Mouse (Mus musculus) cortical plate, adult 2 months (tissue): ENCODE measurements around the gene Sh3glb1. TPM values are rescaled to one million over a fixed set of nuclear protein-coding genes. Genes with fewer than 3 reads are reported as not detected.

Source experiments
- H3K27ac ChIP-seq: fragments of 200-500 bp; 2 replicates; pipeline ENCODE4 v1.5.1; 2012; ENCODE audit warnings: low read length, control low read depth, inconsistent platforms; ENCODE audit not compliant: insufficient read depth
- H3K4me1 ChIP-seq: fragments of 200-500 bp; 2 replicates; pipeline ENCODE4 v1.6.1; 2011; ENCODE audit warnings: low read length; ENCODE audit not compliant: control insufficient read depth, insufficient read depth
- H3K4me3 ChIP-seq: fragments of 200-500 bp; 2 replicates; pipeline ENCODE4 v1.5.1; 2011; ENCODE audit warnings: mild to moderate bottlenecking, low read length, control low read depth; ENCODE audit not compliant: insufficient read depth
- CTCF ChIP-seq: fragments of 200-500 bp; IDR thresholded peaks from 2 replicates; pipeline ENCODE4 v1.5.1; 2011; ENCODE audit warnings: mild to moderate bottlenecking, control low read depth, low read length; ENCODE audit not compliant: insufficient read depth; ENCODE audit errors: extremely low read depth
- POLR2A ChIP-seq: fragments of 200-500 bp; IDR thresholded peaks from 2 replicates; pipeline ENCODE4 v1.6.1; 2011; ENCODE audit warnings: mild to moderate bottlenecking, low read length, control low read depth; ENCODE audit not compliant: insufficient read depth; ENCODE audit errors: extremely low read depth
- polyA plus RNA-seq: library from polyadenylated mRNA; depleted of rRNA; stranded (reverse); fragments of >200 nt; gene quantifications from 2 replicates; pipeline ENCODE4 v1.2.3, GENCODE M21; 2012

Sh3glb1 gene
- polyA plus RNA-seq, 1 experiment, result 27.3 TPM

- H3K4me1 ChIP-seq, result 0 out of 2 replicates have a peak, but pooled peaks cover 2% of the 10 kb centered on the region
- no peak overlapping the region for H3K4me3 ChIP-seq
- TF ChIP-seq POLR2A (no peak), CTCF (no peak)
- no peak overlapping the region for H3K27ac ChIP-seq
Measured at GRCm38 (mm10) chr3:144692052-144692451, 28.1 kb downstream of the Sh3glb1 start.

GRCm38 (mm10) chr3:144689236-144689635, 30.9 kb downstream of the Sh3glb1 start:
- H3K4me3 ChIP-seq, result no peak overlapping the region
- no peak overlapping the region for H3K27ac ChIP-seq
- no peak for TF ChIP-seq POLR2A
- no peak for TF ChIP-seq CTCF
- peaks cover 1% of the 10 kb centered on the region; the same call in 1 of the 2 replicates for H3K4me1 ChIP-seq

DNA sequence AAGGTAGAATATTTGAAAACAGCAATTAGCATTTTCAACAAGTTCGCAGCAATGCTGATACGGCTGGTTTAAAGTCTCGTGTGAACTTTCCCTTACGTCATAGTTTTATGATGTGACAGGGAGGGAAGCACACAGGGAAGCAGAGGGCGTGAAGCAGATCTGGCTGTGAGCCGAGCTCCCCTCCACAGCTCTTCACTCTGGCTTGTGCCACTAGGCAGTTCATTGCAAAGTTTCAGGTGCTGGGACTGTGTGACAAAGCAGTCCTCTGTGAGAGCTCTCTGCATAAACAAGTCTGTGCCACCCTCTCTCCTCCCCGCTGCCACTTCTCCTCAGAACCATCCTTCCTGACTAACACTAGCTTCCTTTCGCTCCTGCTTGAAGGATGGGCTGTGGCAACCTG, 31.9 kb downstream of the Sh3glb1 start:
- Histone ChIP-seq H3K4me1 (peaks cover 1% of the 10 kb centered on the region; the same call in 1 of the 2 replicates), H3K4me3 (no peak overlapping the region), H3K27ac (no peak overlapping the region)
- TF ChIP-seq POLR2A (no peak), CTCF (no peak)

- no peak for TF ChIP-seq CTCF
- TF ChIP-seq POLR2A, result no peak
- Histone ChIP-seq H3K4me3 (no peak overlapping the region), H3K27ac (no peak overlapping the region), H3K4me1 (peaks cover 1% of the 10 kb centered on the region; the same call in 1 of the 2 replicates)
Measured at GRCm38 (mm10) chr3:144687618-144688017, 32.5 kb downstream of the Sh3glb1 start.

- H3K4me3 ChIP-seq, result no peak overlapping the region
- H3K27ac ChIP-seq, result no peak overlapping the region
- TF ChIP-seq POLR2A, result no peak
- no peak for TF ChIP-seq CTCF
- H3K4me1 ChIP-seq, result peaks cover 1% of the 10 kb centered on the region; the same call in 1 of the 2 replicates
Measured at GRCm38 (mm10) chr3:144686146-144686545, 34.0 kb downstream of the Sh3glb1 start.

GRCm38 (mm10) chr3:144683136-144683814, 36.9 kb downstream of the Sh3glb1 start:
- TF ChIP-seq CTCF (no peak), POLR2A (no peak)
- H3K4me1 ChIP-seq, result peaks cover 1% of the 10 kb centered on the region; the same call in 1 of the 2 replicates
- no peak overlapping the region for H3K4me3 ChIP-seq
- H3K27ac ChIP-seq, result no peak overlapping the region

DNA sequence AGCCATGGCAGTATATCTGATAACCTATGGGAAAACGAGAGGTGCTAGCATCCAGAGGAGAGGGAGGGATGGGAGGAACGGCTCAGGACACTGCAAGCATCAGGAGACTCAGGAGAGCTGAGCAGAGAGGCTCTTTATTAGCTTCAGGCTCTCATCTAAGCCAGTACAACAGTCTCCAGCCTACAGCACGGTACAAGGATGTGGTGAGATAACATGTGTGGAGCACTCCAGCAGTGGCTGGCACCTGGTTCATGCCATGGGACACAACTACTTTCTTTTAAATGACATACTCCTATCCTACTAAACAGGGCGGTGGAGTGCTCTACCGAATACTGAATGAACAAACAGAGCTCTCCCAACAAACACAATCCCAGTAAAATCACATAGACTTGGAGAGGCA, 38.6 kb downstream of the Sh3glb1 start:
- TF ChIP-seq POLR2A (no peak), CTCF (no peak)

DNA sequence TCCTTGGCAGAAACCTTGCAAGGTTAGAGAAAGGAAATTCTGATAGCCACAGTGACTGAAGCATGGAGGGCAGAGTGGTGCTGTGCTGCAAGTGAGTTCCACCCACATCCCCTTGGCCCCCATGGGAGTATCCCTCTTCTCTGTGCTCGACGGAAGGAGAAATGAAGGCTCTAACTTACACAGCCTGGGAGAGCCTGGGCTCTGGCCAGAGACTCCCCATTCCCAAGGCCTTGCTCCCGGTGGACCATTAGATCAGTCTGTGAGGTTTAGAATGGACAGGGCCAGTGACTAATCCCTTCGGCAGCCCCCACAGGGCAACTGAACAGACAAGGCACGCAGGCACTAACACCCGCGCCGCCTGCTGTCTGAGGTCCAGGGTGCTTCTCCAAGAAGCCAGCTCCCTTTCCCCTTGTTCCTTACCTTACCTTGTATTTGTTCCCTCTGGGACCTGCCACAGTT, 40.4 kb downstream of the Sh3glb1 start:
- H3K4me1 ChIP-seq, result no peaks in the 10 kb centered on the region
- H3K4me3 ChIP-seq, result no peak overlapping the region
- no peak for TF ChIP-seq CTCF
- no peak for TF ChIP-seq POLR2A
- H3K27ac ChIP-seq, result no peak overlapping the region

More for the DNA sequence above, 38.6 kb downstream of the Sh3glb1 start:
- Histone ChIP-seq H3K4me1 (peaks cover under 1% of the 10 kb centered on the region; the same call in 1 of the 2 replicates), H3K27ac (no peak overlapping the region), H3K4me3 (no peak overlapping the region)

GRCm38 (mm10) chr3:144679137-144679536, 41.0 kb downstream of the Sh3glb1 start:
- Histone ChIP-seq H3K27ac (no peak overlapping the region), H3K4me3 (no peak overlapping the region), H3K4me1 (no peaks in the 10 kb centered on the region)
- no peak for TF ChIP-seq CTCF
- TF ChIP-seq POLR2A, result no peak

- H3K27ac ChIP-seq, result no peak overlapping the region
- H3K4me3 ChIP-seq, result no peak overlapping the region
- H3K4me1 ChIP-seq, result no peaks in the 10 kb centered on the region
- TF ChIP-seq CTCF (no peak), POLR2A (no peak)
Measured at GRCm38 (mm10) chr3:144677751-144678150, 42.4 kb downstream of the Sh3glb1 start.
